Mouse (Mus musculus) ES-E14 (cell line): ENCODE data around the gene Gpr63.

Experiments used
- HCFC1 ChIP-seq: IDR thresholded peaks from 2 replicates; pipeline ENCODE4 v1.6.1; 2012; ENCODE audit warnings: low read length, inconsistent platforms, borderline replicate concordance; ENCODE audit not compliant: insufficient read depth
- MAFK ChIP-seq: IDR thresholded peaks from 2 replicates; pipeline ENCODE4 v1.6.1; 2014; ENCODE audit warnings: mild to moderate bottlenecking, low read depth, low read length, inconsistent platforms; ENCODE audit not compliant: insufficient read depth
- ZNF384 ChIP-seq: IDR thresholded peaks from 2 replicates; pipeline ENCODE4 v1.6.1; 2012; ENCODE audit warnings: low read depth, low read length, inconsistent platforms

DNA sequence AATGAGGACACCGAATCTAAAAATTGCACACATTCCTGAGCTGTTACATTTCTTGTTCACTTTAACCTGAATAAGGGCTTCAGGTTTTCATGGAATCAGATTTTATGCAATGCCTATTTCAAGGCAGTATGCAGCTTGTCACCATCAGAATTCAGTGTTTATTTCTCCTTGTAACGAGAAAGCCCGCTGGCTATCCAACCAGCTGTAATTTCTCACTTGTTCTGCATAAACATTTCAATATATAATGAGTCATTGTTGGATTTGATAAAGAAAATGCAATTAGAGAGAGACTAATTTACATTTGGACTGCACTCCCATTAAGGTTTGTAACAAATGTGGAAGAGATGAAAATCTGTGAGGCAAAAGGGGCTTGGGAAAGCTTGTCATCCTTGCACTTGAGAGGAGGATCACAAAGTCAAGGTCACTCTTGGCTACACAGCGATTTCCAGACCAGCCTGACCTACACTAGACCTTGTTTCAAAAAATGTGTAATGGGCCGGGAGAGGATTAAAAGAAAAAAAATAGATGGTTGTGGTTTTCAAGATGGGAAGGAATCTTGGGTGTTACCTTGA, 46.1 kb upstream of the Gpr63 start:
- TF ChIP-seq ZNF384 (no peak), MAFK (no peak), HCFC1 (no peak)
